Mouse (Mus musculus): Measurements from ENCODE around the gene Apbb2. TPM values are rescaled to one million over a fixed set of nuclear protein-coding genes. Genes with fewer than 3 reads are reported as not detected.

Gene Apbb2
- polyA plus RNA-seq (2014; fragmentation: Illumina TruSeq; extraction: RNeasy Lipid Tissue Mini Kit (QIAGEN cat#74804); ENCODE audit: low read depth, low replicate concordance): 23.0 TPM

GRCm38 (mm10) chr5:66618597-66618996 lies at the start of gene Apbb2:
TSS of gene Apbb2 (minus strand) at chr5:66618784.

GRCm38 (mm10) chr5:66259756-66260448 lies 358.7 kb downstream of the Apbb2 start, which contains the start of gene Nsun7:
TSS of gene Nsun7 (plus strand) at chr5:66259897.

Other genes starting within 250 kb of the Apbb2 start
- gene Uchl1, start 57.3 kb upstream of the Apbb2 start, polyA plus RNA-seq (2014; fragmentation: Illumina TruSeq; extraction: RNeasy Lipid Tissue Mini Kit (QIAGEN cat#74804); ENCODE audit: low read depth, low replicate concordance): 13.0 TPM
- gene Limch1, start 127.0 kb upstream of the Apbb2 start, polyA plus RNA-seq (2014; fragmentation: Illumina TruSeq; extraction: RNeasy Lipid Tissue Mini Kit (QIAGEN cat#74804); ENCODE audit: low read depth, low replicate concordance): 133 TPM

Data from heart, adult 10 weeks (tissue).